Mouse (Mus musculus) liver, postnatal 0 days (tissue): ENCODE data around the gene Capn5.

Source experiments
- CTCF ChIP-seq: sonication (generic); IDR thresholded peaks from 2 replicates; pipeline ENCODE4 v1.5.1; 2016; ENCODE audit warnings: antibody characterized with exemption, low read depth
- EP300 ChIP-seq: IDR thresholded peaks from 2 replicates; pipeline ENCODE4 v1.6.1; 2016; ENCODE audit warnings: antibody characterized with exemption, low read depth, mild to moderate bottlenecking

- TF ChIP-seq CTCF (no peak), EP300 (no peak)
These were observed 31.6 kb downstream of the Capn5 start for GRCm38 (mm10) chr7:98146447-98146845.
